Mouse (Mus musculus): Measurements from ENCODE around the gene Mindy4b-ps. TPM values are rescaled to one million over a fixed set of nuclear protein-coding genes. Genes with fewer than 3 reads are reported as not detected.

Mindy4b-ps gene
- total and polyA plus RNA-seq, 2 experiments from 2014 or later: 0.52 TPM; not detected in 1

GRCm38 (mm10) chr3:58783602-58784218 lies 38.4 kb downstream of the Mindy4b-ps start:
- H3K27ac ChIP-seq (ENCODE audit: low read depth, low read length): no peak overlapping the region
- no peak overlapping the region for H3K4me2 ChIP-seq (ENCODE audit: low read depth, low read length, poor library complexity, severe bottlenecking)
- 59% methylated on average over 8 of the region's 8 CpGs for WGBS
- no peaks in the 10 kb centered on the region for H3K36me3 ChIP-seq (ENCODE audit: insufficient read depth, low read length)
- H3K4me3 ChIP-seq (ENCODE audit: low read depth, low read length): no peak overlapping the region
- TF ChIP-seq CTCF (IDR thresholded peaks at IDR 0.05): no peak
- 0 out of 2 replicates have a peak, but pooled peaks have one; percentile 18 for ATAC-seq (ENCODE audit: low FRiP score)
- H3K27me3 ChIP-seq (ENCODE audit: insufficient read depth, low read length): no peaks in the 10 kb centered on the region
- DNase-seq (ENCODE audit: low spot score): no peak
- H3K9ac ChIP-seq (replicated peaks; ENCODE audit: low read length, poor library complexity, severe bottlenecking): no peak overlapping the region
- no peaks in the 10 kb centered on the region for H3K9me3 ChIP-seq (ENCODE audit: low read length)
- no peaks in the 10 kb centered on the region for H3K4me1 ChIP-seq (ENCODE audit: insufficient read depth, low read length)

- WGBS: 74% methylated on average over 1 of the region's 1 CpGs
- H3K4me1 ChIP-seq (ENCODE audit: insufficient read depth, low read length): no peaks in the 10 kb centered on the region
- H3K9ac ChIP-seq (replicated peaks; ENCODE audit: low read length, poor library complexity, severe bottlenecking): no peak overlapping the region
- no peak overlapping the region for H3K4me2 ChIP-seq (ENCODE audit: low read depth, low read length, poor library complexity, severe bottlenecking)
- no peaks in the 10 kb centered on the region for H3K36me3 ChIP-seq (ENCODE audit: insufficient read depth, low read length)
- H3K9me3 ChIP-seq (ENCODE audit: low read length): no peaks in the 10 kb centered on the region
- H3K27ac ChIP-seq (ENCODE audit: low read depth, low read length): no peak overlapping the region
- no peak for TF ChIP-seq CTCF (IDR thresholded peaks at IDR 0.05)
- no peak for DNase-seq (ENCODE audit: low spot score)
- no peak overlapping the region for H3K4me3 ChIP-seq (ENCODE audit: low read depth, low read length)
- ATAC-seq (ENCODE audit: low FRiP score): no peak
- no peaks in the 10 kb centered on the region for H3K27me3 ChIP-seq (ENCODE audit: insufficient read depth, low read length)
These were observed 65.7 kb downstream of the Mindy4b-ps start for GRCm38 (mm10) chr3:58756429-58756828.

- Histone ChIP-seq H3K9ac (replicated peaks; ENCODE audit: low read length, poor library complexity, severe bottlenecking) (no peak overlapping the region), H3K9me3 (ENCODE audit: low read length) (no peaks in the 10 kb centered on the region), H3K4me2 (ENCODE audit: low read depth, low read length, poor library complexity, severe bottlenecking) (no peak overlapping the region), H3K27me3 (ENCODE audit: insufficient read depth, low read length) (no peaks in the 10 kb centered on the region), H3K4me3 (ENCODE audit: low read depth, low read length) (no peak overlapping the region), H3K36me3 (ENCODE audit: insufficient read depth, low read length) (no peaks in the 10 kb centered on the region), H3K27ac (ENCODE audit: low read depth, low read length) (no peak overlapping the region), H3K4me1 (ENCODE audit: insufficient read depth, low read length) (no peaks in the 10 kb centered on the region)
- ATAC-seq (ENCODE audit: low FRiP score) (no peak), DNase-seq (ENCODE audit: low spot score) (no peak)
- TF ChIP-seq CTCF (IDR thresholded peaks at IDR 0.05): no peak
- 95% methylated on average over 1 of the region's 1 CpGs for WGBS
These were observed 66.3 kb downstream of the Mindy4b-ps start for GRCm38 (mm10) chr3:58755769-58756168.

GRCm38 (mm10) chr3:58754361-58754760 lies 67.8 kb downstream of the Mindy4b-ps start:
- Histone ChIP-seq H3K9ac (replicated peaks; ENCODE audit: low read length, poor library complexity, severe bottlenecking) (no peak overlapping the region), H3K27me3 (ENCODE audit: insufficient read depth, low read length) (no peaks in the 10 kb centered on the region), H3K9me3 (ENCODE audit: low read length) (no peaks in the 10 kb centered on the region), H3K36me3 (ENCODE audit: insufficient read depth, low read length) (no peaks in the 10 kb centered on the region), H3K4me1 (ENCODE audit: insufficient read depth, low read length) (no peaks in the 10 kb centered on the region), H3K4me2 (ENCODE audit: low read depth, low read length, poor library complexity, severe bottlenecking) (no peak overlapping the region), H3K4me3 (ENCODE audit: low read depth, low read length) (no peak overlapping the region), H3K27ac (ENCODE audit: low read depth, low read length) (no peak overlapping the region)
- 79% methylated on average over 3 of the region's 3 CpGs for WGBS
- DNase-seq (ENCODE audit: low spot score) (no peak), ATAC-seq (ENCODE audit: low FRiP score) (no peak)
- TF ChIP-seq CTCF (IDR thresholded peaks at IDR 0.05): no peak

GRCm38 (mm10) chr3:58751818-58752620 lies 70.1 kb downstream of the Mindy4b-ps start:
- H3K36me3 ChIP-seq (ENCODE audit: insufficient read depth, low read length): no peaks in the 10 kb centered on the region
- no peaks in the 10 kb centered on the region for H3K4me1 ChIP-seq (ENCODE audit: insufficient read depth, low read length)
- DNase-seq (ENCODE audit: low spot score) (peak; percentile 18), ATAC-seq (ENCODE audit: low FRiP score) (no peak)
- no peak overlapping the region for H3K27ac ChIP-seq (ENCODE audit: low read depth, low read length)
- WGBS: 69% methylated on average over 8 of the region's 8 CpGs
- no peak overlapping the region for H3K9ac ChIP-seq (replicated peaks; ENCODE audit: low read length, poor library complexity, severe bottlenecking)
- H3K9me3 ChIP-seq (ENCODE audit: low read length): no peaks in the 10 kb centered on the region
- H3K27me3 ChIP-seq (ENCODE audit: insufficient read depth, low read length): no peaks in the 10 kb centered on the region
- H3K4me3 ChIP-seq (ENCODE audit: low read depth, low read length): no peak overlapping the region
- H3K4me2 ChIP-seq (ENCODE audit: low read depth, low read length, poor library complexity, severe bottlenecking): no peak overlapping the region
- no peak for TF ChIP-seq CTCF (IDR thresholded peaks at IDR 0.05)

- H3K27me3 ChIP-seq (ENCODE audit: insufficient read depth, low read length): no peaks in the 10 kb centered on the region
- no peak overlapping the region for H3K4me3 ChIP-seq (ENCODE audit: low read depth, low read length)
- H3K9me3 ChIP-seq (ENCODE audit: low read length): no peaks in the 10 kb centered on the region
- DNase-seq (ENCODE audit: low spot score): no peak
- no peak for ATAC-seq (ENCODE audit: low FRiP score)
- H3K27ac ChIP-seq (ENCODE audit: low read depth, low read length): no peak overlapping the region
- no peak overlapping the region for H3K9ac ChIP-seq (replicated peaks; ENCODE audit: low read length, poor library complexity, severe bottlenecking)
- H3K4me1 ChIP-seq (ENCODE audit: insufficient read depth, low read length): no peaks in the 10 kb centered on the region
- no peak overlapping the region for H3K4me2 ChIP-seq (ENCODE audit: low read depth, low read length, poor library complexity, severe bottlenecking)
- TF ChIP-seq CTCF (IDR thresholded peaks at IDR 0.05): no peak
- no peaks in the 10 kb centered on the region for H3K36me3 ChIP-seq (ENCODE audit: insufficient read depth, low read length)
These were observed 73.4 kb downstream of the Mindy4b-ps start for GRCm38 (mm10) chr3:58748724-58749123.

Measured in midbrain, postnatal 0 days (tissue).